Mouse (Mus musculus): ENCODE results near the gene Apobec1. TPM values are rescaled to one million over a fixed set of nuclear protein-coding genes. Genes with fewer than 3 reads are reported as not detected.

Gene Apobec1
- polyA plus RNA-seq, 1 experiment, result 1.9 TPM

GRCm38 (mm10) chr6:122601615-122602014, 629 bp downstream of the Apobec1 start:
- TF ChIP-seq POLR2A (IDR thresholded peaks at IDR 0.05; ENCODE audit: borderline replicate concordance, extremely low read depth, insufficient read depth, insufficient read length, poor library complexity, severe bottlenecking), result no peak
- TF ChIP-seq CTCF (IDR thresholded peaks at IDR 0.05; ENCODE audit: borderline replicate concordance, extremely low read depth, insufficient read depth, insufficient read length), result no peak
- no peak for DNase-seq (ENCODE audit: low read depth)

DNA sequence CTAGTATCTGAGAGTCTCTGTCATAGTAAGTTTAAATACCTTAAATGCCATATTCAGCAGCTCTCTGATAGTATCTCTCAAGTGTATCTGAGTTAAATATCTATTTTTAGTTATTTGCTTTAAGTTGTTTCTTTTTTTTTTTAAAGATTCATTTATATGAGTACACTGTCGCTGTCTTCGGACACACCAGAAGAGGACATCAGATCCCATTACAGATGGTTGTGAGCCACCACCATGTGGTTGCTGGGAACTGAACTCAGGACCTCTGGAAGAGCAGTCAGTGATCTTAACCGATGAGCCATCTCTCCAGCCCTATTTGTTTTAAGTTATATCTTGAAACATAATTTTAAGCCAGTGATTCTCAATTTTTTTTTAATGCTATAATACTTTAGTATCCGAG, 1.2 kb downstream of the Apobec1 start:
- DNase-seq (ENCODE audit: low read depth), result no peak
- TF ChIP-seq CTCF (IDR thresholded peaks at IDR 0.05; ENCODE audit: borderline replicate concordance, extremely low read depth, insufficient read depth, insufficient read length) (no peak), POLR2A (IDR thresholded peaks at IDR 0.05; ENCODE audit: borderline replicate concordance, extremely low read depth, insufficient read depth, insufficient read length, poor library complexity, severe bottlenecking) (no peak)

DNA sequence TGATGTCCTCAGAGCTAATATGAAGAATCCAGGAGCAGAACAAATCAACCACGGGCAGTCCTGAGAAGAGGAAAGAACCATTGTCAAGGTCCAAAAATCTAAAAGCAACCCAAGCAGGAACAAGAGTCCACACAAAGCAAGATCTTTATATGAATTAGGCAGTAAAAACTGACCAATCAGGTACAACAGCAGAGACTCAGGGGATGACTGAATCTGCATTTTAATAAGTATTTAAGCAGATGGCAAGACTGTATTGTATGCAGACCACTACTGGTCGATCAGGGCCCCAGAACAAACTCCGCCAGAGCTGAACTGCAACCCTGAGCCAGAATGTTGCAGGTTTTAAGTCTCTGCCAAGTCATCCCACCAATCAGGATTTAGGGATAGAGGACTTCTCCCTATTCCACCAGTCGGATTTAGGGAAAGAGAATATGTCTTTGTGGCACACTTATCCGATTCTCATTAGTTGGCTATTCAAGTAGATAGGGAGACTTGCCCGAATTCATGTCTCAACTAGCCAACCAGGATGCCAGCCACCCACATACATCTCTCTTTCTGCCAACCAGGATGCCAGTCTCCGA, 2.1 kb downstream of the Apobec1 start:
- peak; percentile 33 for DNase-seq (ENCODE audit: low read depth)
- TF ChIP-seq CTCF (IDR thresholded peaks at IDR 0.05; ENCODE audit: borderline replicate concordance, extremely low read depth, insufficient read depth, insufficient read length) (no peak), POLR2A (IDR thresholded peaks at IDR 0.05; ENCODE audit: borderline replicate concordance, extremely low read depth, insufficient read depth, insufficient read length, poor library complexity, severe bottlenecking) (no peak)

DNA sequence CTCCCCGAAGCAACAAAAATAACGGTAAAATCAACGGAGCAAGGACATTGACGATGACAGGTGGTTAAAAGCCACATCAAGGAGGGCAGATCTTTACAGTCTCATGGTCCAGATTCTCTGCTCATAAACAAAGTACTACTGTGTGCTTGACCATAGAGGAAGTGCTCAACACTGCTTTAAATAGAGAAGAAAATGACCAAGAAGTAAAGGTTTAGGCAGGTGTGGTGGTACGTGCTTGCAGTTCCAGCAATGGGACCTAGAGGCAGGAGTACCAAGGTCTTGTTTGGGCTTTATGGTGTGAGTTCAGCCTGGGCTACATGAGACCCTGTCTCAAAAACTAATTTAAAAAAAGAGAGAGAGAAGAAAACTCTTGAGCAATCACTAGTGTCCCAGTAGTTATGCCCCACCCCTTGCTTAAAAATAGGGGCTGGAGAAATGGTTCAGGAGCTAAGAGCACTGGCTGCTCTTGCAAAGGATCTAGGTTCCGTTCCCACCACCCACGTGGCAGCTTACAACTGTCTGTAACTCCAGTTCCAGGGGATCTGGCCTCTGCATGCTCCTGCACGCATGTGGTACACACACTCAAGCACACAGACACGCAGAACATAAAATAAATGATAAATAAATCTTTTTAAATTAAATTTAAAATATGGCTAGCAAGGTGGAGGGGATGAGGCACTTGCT, 3.0 kb downstream of the Apobec1 start:
- TF ChIP-seq POLR2A (IDR thresholded peaks at IDR 0.05; ENCODE audit: borderline replicate concordance, extremely low read depth, insufficient read depth, insufficient read length, poor library complexity, severe bottlenecking) (no peak), CTCF (IDR thresholded peaks at IDR 0.05; ENCODE audit: borderline replicate concordance, extremely low read depth, insufficient read depth, insufficient read length) (no peak)
- no peak for DNase-seq (ENCODE audit: low read depth)

- TF ChIP-seq POLR2A (IDR thresholded peaks at IDR 0.05; ENCODE audit: borderline replicate concordance, extremely low read depth, insufficient read depth, insufficient read length, poor library complexity, severe bottlenecking) (no peak), CTCF (IDR thresholded peaks at IDR 0.05; ENCODE audit: borderline replicate concordance, extremely low read depth, insufficient read depth, insufficient read length) (no peak)
- peak; percentile 70 for DNase-seq (ENCODE audit: low read depth)
Measured at GRCm38 (mm10) chr6:122598436-122598835, 3.8 kb downstream of the Apobec1 start.

DNA sequence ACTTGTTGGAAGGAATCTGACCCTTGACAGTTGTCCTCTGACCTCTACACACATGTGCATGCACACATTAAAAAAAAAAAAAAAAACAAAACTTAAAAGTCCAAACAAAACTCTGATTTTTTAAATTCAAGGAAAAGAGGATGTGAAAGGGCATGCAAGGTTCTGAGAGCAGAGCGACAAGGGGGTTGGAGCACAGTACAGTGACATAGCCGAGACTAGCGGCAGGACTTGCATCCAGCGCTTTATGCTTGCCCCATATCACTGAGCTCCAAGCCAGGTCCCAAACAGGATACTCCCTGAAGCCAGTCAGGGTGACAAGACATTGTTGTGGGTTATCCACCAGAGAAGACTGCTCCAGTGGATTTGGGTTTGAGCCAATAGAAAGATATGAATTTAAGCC, 4.2 kb downstream of the Apobec1 start:
- TF ChIP-seq POLR2A (IDR thresholded peaks at IDR 0.05; ENCODE audit: borderline replicate concordance, extremely low read depth, insufficient read depth, insufficient read length, poor library complexity, severe bottlenecking), result no peak
- no peak for TF ChIP-seq CTCF (IDR thresholded peaks at IDR 0.05; ENCODE audit: borderline replicate concordance, extremely low read depth, insufficient read depth, insufficient read length)
- no peak for DNase-seq (ENCODE audit: low read depth)

- TF ChIP-seq POLR2A (IDR thresholded peaks at IDR 0.05; ENCODE audit: borderline replicate concordance, extremely low read depth, insufficient read depth, insufficient read length, poor library complexity, severe bottlenecking) (no peak), CTCF (IDR thresholded peaks at IDR 0.05; ENCODE audit: borderline replicate concordance, extremely low read depth, insufficient read depth, insufficient read length) (no peak)
- DNase-seq (ENCODE audit: low read depth), result no peak
Measured at GRCm38 (mm10) chr6:122596608-122597007, 5.6 kb downstream of the Apobec1 start.

DNA sequence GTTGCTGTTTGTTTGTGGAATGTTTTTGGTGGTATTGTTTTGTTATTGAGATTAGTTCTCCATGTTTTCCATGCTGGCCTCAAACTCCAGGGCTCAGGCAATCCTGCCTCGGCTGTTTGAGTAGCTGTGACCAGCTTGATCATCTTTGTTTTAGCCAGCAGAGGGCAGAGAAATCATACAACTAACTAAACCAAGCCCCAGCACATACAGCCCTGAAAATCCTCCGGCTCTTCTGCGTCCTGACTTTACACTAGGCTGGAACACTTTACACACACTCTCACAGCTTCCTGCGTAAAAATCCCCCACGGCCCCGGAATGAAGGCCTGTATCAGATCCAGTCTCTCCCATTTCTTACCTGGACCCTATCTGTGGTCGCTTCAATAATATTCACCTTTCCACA, 6.6 kb downstream of the Apobec1 start:
- TF ChIP-seq POLR2A (IDR thresholded peaks at IDR 0.05; ENCODE audit: borderline replicate concordance, extremely low read depth, insufficient read depth, insufficient read length, poor library complexity, severe bottlenecking) (no peak), CTCF (IDR thresholded peaks at IDR 0.05; ENCODE audit: borderline replicate concordance, extremely low read depth, insufficient read depth, insufficient read length) (peak; percentile 42; the same call in 1 of the 2 replicates)
- DNase-seq (ENCODE audit: low read depth), result peak; percentile 67

GRCm38 (mm10) chr6:122592905-122593304, 9.3 kb downstream of the Apobec1 start:
- no peak for DNase-seq (ENCODE audit: low read depth)
- no peak for TF ChIP-seq POLR2A (IDR thresholded peaks at IDR 0.05; ENCODE audit: borderline replicate concordance, extremely low read depth, insufficient read depth, insufficient read length, poor library complexity, severe bottlenecking)
- no peak for TF ChIP-seq CTCF (IDR thresholded peaks at IDR 0.05; ENCODE audit: borderline replicate concordance, extremely low read depth, insufficient read depth, insufficient read length)

GRCm38 (mm10) chr6:122591027-122591758, 11.1 kb downstream of the Apobec1 start:
- DNase-seq (ENCODE audit: low read depth), result no peak
- no peak for TF ChIP-seq CTCF (IDR thresholded peaks at IDR 0.05; ENCODE audit: borderline replicate concordance, extremely low read depth, insufficient read depth, insufficient read length)
- TF ChIP-seq POLR2A (IDR thresholded peaks at IDR 0.05; ENCODE audit: borderline replicate concordance, extremely low read depth, insufficient read depth, insufficient read length, poor library complexity, severe bottlenecking), result no peak

- TF ChIP-seq POLR2A (IDR thresholded peaks at IDR 0.05; ENCODE audit: borderline replicate concordance, extremely low read depth, insufficient read depth, insufficient read length, poor library complexity, severe bottlenecking) (no peak), CTCF (IDR thresholded peaks at IDR 0.05; ENCODE audit: borderline replicate concordance, extremely low read depth, insufficient read depth, insufficient read length) (no peak)
- no peak for DNase-seq (ENCODE audit: low read depth)
Measured at GRCm38 (mm10) chr6:122579086-122579485, 23.2 kb downstream of the Apobec1 start.

Measured in brain, embryonic 14.5 days (tissue).